Mouse (Mus musculus): ENCODE results near the gene Plxnc1. TPM values are rescaled to one million over a fixed set of nuclear protein-coding genes. Genes with fewer than 3 reads are reported as not detected.

The Plxnc1 gene
- total and polyA plus RNA-seq, 2 experiments = 2.7 to 13.9 TPM

DNA sequence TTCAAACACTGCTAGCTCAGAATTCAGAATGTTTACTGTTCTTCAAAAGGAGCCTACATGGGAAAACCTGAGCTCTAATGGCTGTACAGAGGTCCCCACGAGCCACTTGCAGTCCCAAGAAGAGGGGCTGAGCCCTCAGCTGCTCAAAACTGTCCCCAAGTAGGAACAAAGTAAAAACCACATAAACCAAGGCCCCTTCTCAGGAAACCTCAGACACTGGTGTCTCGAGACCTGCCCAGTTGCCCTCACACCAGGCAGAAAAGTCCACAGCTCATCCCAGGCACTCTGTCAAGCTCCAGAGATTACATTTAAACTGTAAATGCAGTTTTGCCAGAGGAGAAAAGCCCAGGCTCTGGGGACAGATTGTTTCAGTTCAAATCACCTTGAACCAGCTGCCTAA lies 26.6 kb downstream of the Plxnc1 start:
- no peak overlapping the region for H3K4me3 ChIP-seq (ENCODE audit: insufficient read depth, low read depth, low read length)
- H3K27ac ChIP-seq (replicated peaks; ENCODE audit: insufficient read depth, low read depth, low read length) = no peak overlapping the region
- no peak overlapping the region for H3K9ac ChIP-seq (ENCODE audit: low read depth, low read length)
- no peak for DNase-seq (ENCODE audit: extremely low read depth, low read depth, low spot score)
- no peaks in the 10 kb centered on the region for H3K36me3 ChIP-seq (ENCODE audit: control insufficient read depth, insufficient read depth, low read length)
- 36% methylated on average over 2 of the region's 2 CpGs for WGBS
- no peak for TF ChIP-seq POLR2A (IDR thresholded peaks at IDR 0.05; ENCODE audit: extremely low read depth, insufficient read depth, low read length)
- H3K27me3 ChIP-seq (ENCODE audit: control insufficient read depth, insufficient read depth, low read length) = no peaks in the 10 kb centered on the region
- H3K4me1 ChIP-seq (ENCODE audit: control insufficient read depth, insufficient read depth, low read length) = peaks cover 1% of the 10 kb centered on the region; the same call in 1 of the 2 replicates
- H3K79me2 ChIP-seq (ENCODE audit: control insufficient read depth, insufficient read depth, low read length) = no peaks in the 10 kb centered on the region

DNA sequence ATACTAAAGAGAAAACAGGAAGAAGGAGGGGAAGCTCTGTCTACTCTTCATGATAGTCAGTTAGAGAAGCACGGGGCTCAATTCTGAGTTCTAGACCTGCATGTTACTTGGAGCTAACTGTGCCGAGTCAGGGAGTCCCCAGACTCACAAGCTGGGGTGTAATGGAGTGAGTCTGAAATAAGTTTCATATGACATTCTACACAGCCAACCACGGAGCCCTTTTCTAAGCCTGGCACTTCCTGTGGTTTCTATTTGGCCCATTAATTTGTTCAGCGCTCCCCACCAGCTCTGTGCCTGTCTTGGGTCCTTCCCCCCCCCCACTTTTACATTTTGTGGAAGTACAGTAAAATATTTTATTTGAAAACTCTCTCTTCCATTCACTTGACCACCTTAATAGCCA lies 27.3 kb downstream of the Plxnc1 start:
- H3K27ac ChIP-seq (replicated peaks; ENCODE audit: insufficient read depth, low read depth, low read length) = peak overlapping the region; percentile 27; the same call in 1 of the 2 replicates
- H3K9ac ChIP-seq (ENCODE audit: low read depth, low read length) = no peak overlapping the region
- no peak for DNase-seq (ENCODE audit: extremely low read depth, low read depth, low spot score)
- H3K79me2 ChIP-seq (ENCODE audit: control insufficient read depth, insufficient read depth, low read length) = no peaks in the 10 kb centered on the region
- peaks cover 1% of the 10 kb centered on the region; the same call in 1 of the 2 replicates for H3K4me1 ChIP-seq (ENCODE audit: control insufficient read depth, insufficient read depth, low read length)
- no peaks in the 10 kb centered on the region for H3K27me3 ChIP-seq (ENCODE audit: control insufficient read depth, insufficient read depth, low read length)
- no peaks in the 10 kb centered on the region for H3K36me3 ChIP-seq (ENCODE audit: control insufficient read depth, insufficient read depth, low read length)
- no peak overlapping the region for H3K4me3 ChIP-seq (ENCODE audit: insufficient read depth, low read depth, low read length)
- WGBS = 77% methylated on average over 4 of the region's 4 CpGs
- TF ChIP-seq POLR2A (IDR thresholded peaks at IDR 0.05; ENCODE audit: extremely low read depth, insufficient read depth, low read length) (no peak), CTCF (IDR thresholded peaks at IDR 0.05; ENCODE audit: low read depth, low read length) (no peak)

GRCm38 (mm10) chr10:94916610-94917009 lies 28.0 kb downstream of the Plxnc1 start:
- 89% methylated on average over 7 of the region's 7 CpGs for WGBS
- no peaks in the 10 kb centered on the region for H3K27me3 ChIP-seq (ENCODE audit: control insufficient read depth, insufficient read depth, low read length)
- no peaks in the 10 kb centered on the region for H3K79me2 ChIP-seq (ENCODE audit: control insufficient read depth, insufficient read depth, low read length)
- no peak overlapping the region for H3K4me3 ChIP-seq (ENCODE audit: insufficient read depth, low read depth, low read length)
- no peak overlapping the region for H3K9ac ChIP-seq (ENCODE audit: low read depth, low read length)
- H3K27ac ChIP-seq (replicated peaks; ENCODE audit: insufficient read depth, low read depth, low read length) = no peak overlapping the region
- no peak for DNase-seq (ENCODE audit: extremely low read depth, low read depth, low spot score)
- H3K4me1 ChIP-seq (ENCODE audit: control insufficient read depth, insufficient read depth, low read length) = peaks cover 1% of the 10 kb centered on the region; the same call in 1 of the 2 replicates
- no peak for TF ChIP-seq CTCF (IDR thresholded peaks at IDR 0.05; ENCODE audit: low read depth, low read length)
- no peak for TF ChIP-seq POLR2A (IDR thresholded peaks at IDR 0.05; ENCODE audit: extremely low read depth, insufficient read depth, low read length)
- H3K36me3 ChIP-seq (ENCODE audit: control insufficient read depth, insufficient read depth, low read length) = no peaks in the 10 kb centered on the region

- H3K4me1 ChIP-seq (ENCODE audit: control insufficient read depth, insufficient read depth, low read length) = peaks cover 1% of the 10 kb centered on the region; the same call in 1 of the 2 replicates
- H3K79me2 ChIP-seq (ENCODE audit: control insufficient read depth, insufficient read depth, low read length) = no peaks in the 10 kb centered on the region
- 82% methylated on average over 6 of the region's 6 CpGs for WGBS
- no peak overlapping the region for H3K4me3 ChIP-seq (ENCODE audit: insufficient read depth, low read depth, low read length)
- no peak overlapping the region for H3K9ac ChIP-seq (ENCODE audit: low read depth, low read length)
- DNase-seq (ENCODE audit: extremely low read depth, low read depth, low spot score) = no peak
- no peaks in the 10 kb centered on the region for H3K36me3 ChIP-seq (ENCODE audit: control insufficient read depth, insufficient read depth, low read length)
- TF ChIP-seq CTCF (IDR thresholded peaks at IDR 0.05; ENCODE audit: low read depth, low read length) (no peak), POLR2A (IDR thresholded peaks at IDR 0.05; ENCODE audit: extremely low read depth, insufficient read depth, low read length) (no peak)
- H3K27ac ChIP-seq (replicated peaks; ENCODE audit: insufficient read depth, low read depth, low read length) = no peak overlapping the region
- H3K27me3 ChIP-seq (ENCODE audit: control insufficient read depth, insufficient read depth, low read length) = no peaks in the 10 kb centered on the region
Measured at GRCm38 (mm10) chr10:94915746-94916145, 28.9 kb downstream of the Plxnc1 start.

- TF ChIP-seq CTCF (IDR thresholded peaks at IDR 0.05; ENCODE audit: low read depth, low read length) = no peak
- TF ChIP-seq POLR2A (IDR thresholded peaks at IDR 0.05; ENCODE audit: extremely low read depth, insufficient read depth, low read length) = no peak
- Histone ChIP-seq H3K4me3 (ENCODE audit: insufficient read depth, low read depth, low read length) (no peak overlapping the region), H3K27ac (replicated peaks; ENCODE audit: insufficient read depth, low read depth, low read length) (no peak overlapping the region; the same call in 1 of the 2 replicates), H3K9ac (ENCODE audit: low read depth, low read length) (no peak overlapping the region), H3K4me1 (ENCODE audit: control insufficient read depth, insufficient read depth, low read length) (peaks cover 1% of the 10 kb centered on the region; the same call in 1 of the 2 replicates), H3K36me3 (ENCODE audit: control insufficient read depth, insufficient read depth, low read length) (no peaks in the 10 kb centered on the region), H3K27me3 (ENCODE audit: control insufficient read depth, insufficient read depth, low read length) (no peaks in the 10 kb centered on the region), H3K79me2 (ENCODE audit: control insufficient read depth, insufficient read depth, low read length) (no peaks in the 10 kb centered on the region)
- no peak for DNase-seq (ENCODE audit: extremely low read depth, low read depth, low spot score)
- WGBS = 84% methylated on average over 11 of the region's 11 CpGs
Measured at GRCm38 (mm10) chr10:94914081-94914480, 30.6 kb downstream of the Plxnc1 start.

DNA sequence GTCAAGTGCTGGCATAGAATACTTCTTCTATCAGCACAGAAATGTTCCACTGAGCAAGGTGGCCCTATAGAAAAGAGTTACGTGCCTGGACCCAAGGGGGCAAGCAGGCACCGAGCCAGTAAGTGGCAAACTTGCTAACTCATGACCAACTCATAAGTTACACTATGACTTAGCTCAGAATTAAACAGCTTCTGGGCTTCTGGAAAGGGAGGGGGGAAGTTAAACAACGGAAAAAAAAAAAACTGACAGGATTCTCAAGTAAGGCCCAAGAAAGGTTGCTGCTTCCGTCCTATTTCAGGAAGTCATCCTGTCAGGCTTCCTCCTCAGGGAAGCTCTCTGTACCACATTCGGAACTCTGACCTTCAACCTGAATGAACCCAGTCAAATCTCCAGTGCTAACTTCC lies 31.3 kb downstream of the Plxnc1 start:
- TF ChIP-seq POLR2A (IDR thresholded peaks at IDR 0.05; ENCODE audit: extremely low read depth, insufficient read depth, low read length) (no peak), CTCF (IDR thresholded peaks at IDR 0.05; ENCODE audit: low read depth, low read length) (no peak)
- no peak overlapping the region for H3K4me3 ChIP-seq (ENCODE audit: insufficient read depth, low read depth, low read length)
- no peaks in the 10 kb centered on the region for H3K36me3 ChIP-seq (ENCODE audit: control insufficient read depth, insufficient read depth, low read length)
- peak; percentile 29 for DNase-seq (ENCODE audit: extremely low read depth, low read depth, low spot score)
- peak overlapping the region; percentile 3; the same call in 1 of the 2 replicates for H3K27ac ChIP-seq (replicated peaks; ENCODE audit: insufficient read depth, low read depth, low read length)
- 71% methylated on average over 5 of the region's 5 CpGs for WGBS
- H3K27me3 ChIP-seq (ENCODE audit: control insufficient read depth, insufficient read depth, low read length) = no peaks in the 10 kb centered on the region
- H3K9ac ChIP-seq (ENCODE audit: low read depth, low read length) = no peak overlapping the region
- no peaks in the 10 kb centered on the region for H3K79me2 ChIP-seq (ENCODE audit: control insufficient read depth, insufficient read depth, low read length)
- peaks cover 1% of the 10 kb centered on the region; the same call in 1 of the 2 replicates for H3K4me1 ChIP-seq (ENCODE audit: control insufficient read depth, insufficient read depth, low read length)

Data from liver, adult 2 months (tissue).